Mouse (Mus musculus): ENCODE results near the gene Zc3hav1l. TPM values are rescaled to one million over a fixed set of nuclear protein-coding genes. Genes with fewer than 3 reads are reported as not detected.

The Zc3hav1l gene
- polyA plus RNA-seq, 1 experiment from 2014 or later = 10.2 TPM

- DNase-seq (no peak), ATAC-seq (ENCODE audit: low FRiP score, low TSS enrichment) (no peak)
- Histone ChIP-seq H3K9ac (replicated peaks; ENCODE audit: low read length) (peak overlapping the region; percentile 95), H3K4me2 (ENCODE audit: low read length) (peak overlapping the region; percentile 76), H3K9me3 (ENCODE audit: control insufficient read depth, low read length) (no peaks in the 10 kb centered on the region), H3K27me3 (ENCODE audit: control insufficient read depth, insufficient read depth, low read length) (no peaks in the 10 kb centered on the region), H3K4me3 (replicated peaks; ENCODE audit: low read depth, low read length) (peak overlapping the region; percentile 78), H3K27ac (replicated peaks; ENCODE audit: low read depth, low read length) (peak overlapping the region; percentile 96), H3K4me1 (ENCODE audit: control insufficient read depth, insufficient read depth, low read length) (peaks cover 13% of the 10 kb centered on the region; the same call in 1 of the 2 replicates), H3K36me3 (ENCODE audit: control insufficient read depth, insufficient read depth, low read length) (peaks cover 23% of the 10 kb centered on the region)
- 43% methylated on average over 12 of the region's 12 CpGs for WGBS
These were observed 1.3 kb downstream of the Zc3hav1l start for GRCm38 (mm10) chr6:38297580-38298245.

GRCm38 (mm10) chr6:38293708-38294107 lies 5.4 kb downstream of the Zc3hav1l start:
- H3K9me3 ChIP-seq (ENCODE audit: control insufficient read depth, low read length) = no peaks in the 10 kb centered on the region
- peaks cover 14% of the 10 kb centered on the region; the same call in 1 of the 2 replicates for H3K4me1 ChIP-seq (ENCODE audit: control insufficient read depth, insufficient read depth, low read length)
- DNase-seq (peak; percentile 6), ATAC-seq (ENCODE audit: low FRiP score, low TSS enrichment) (no peak)
- WGBS = 41% methylated on average over 3 of the region's 3 CpGs
- 0 out of 2 replicates have a peak, but pooled peaks cover 3% of the 10 kb centered on the region for H3K27me3 ChIP-seq (ENCODE audit: control insufficient read depth, insufficient read depth, low read length)
- peaks cover 41% of the 10 kb centered on the region for H3K36me3 ChIP-seq (ENCODE audit: control insufficient read depth, insufficient read depth, low read length)
- H3K4me2 ChIP-seq (ENCODE audit: low read length) = no peak overlapping the region
- no peak overlapping the region for H3K4me3 ChIP-seq (replicated peaks; ENCODE audit: low read depth, low read length)
- H3K27ac ChIP-seq (replicated peaks; ENCODE audit: low read depth, low read length) = no peak overlapping the region
- no peak overlapping the region for H3K9ac ChIP-seq (replicated peaks; ENCODE audit: low read length)

- DNase-seq (peak; percentile 69), ATAC-seq (ENCODE audit: low FRiP score, low TSS enrichment) (peak; percentile 57; the same call in 1 of the 2 replicates)
- 13% methylated on average over 11 of the region's 11 CpGs for WGBS
- H3K4me3 ChIP-seq (replicated peaks; ENCODE audit: low read depth, low read length) = no peak overlapping the region
- H3K9ac ChIP-seq (replicated peaks; ENCODE audit: low read length) = no peak overlapping the region
- H3K36me3 ChIP-seq (ENCODE audit: control insufficient read depth, insufficient read depth, low read length) = peaks cover 41% of the 10 kb centered on the region
- no peak overlapping the region for H3K27ac ChIP-seq (replicated peaks; ENCODE audit: low read depth, low read length)
- H3K4me2 ChIP-seq (ENCODE audit: low read length) = no peak overlapping the region
- H3K9me3 ChIP-seq (ENCODE audit: control insufficient read depth, low read length) = no peaks in the 10 kb centered on the region
- H3K4me1 ChIP-seq (ENCODE audit: control insufficient read depth, insufficient read depth, low read length) = peaks cover 10% of the 10 kb centered on the region; the same call in 1 of the 2 replicates
- 0 out of 2 replicates have a peak, but pooled peaks cover 3% of the 10 kb centered on the region for H3K27me3 ChIP-seq (ENCODE audit: control insufficient read depth, insufficient read depth, low read length)
These were observed 6.0 kb downstream of the Zc3hav1l start for GRCm38 (mm10) chr6:38292871-38293646.

GRCm38 (mm10) chr6:38284422-38284821 lies 14.6 kb downstream of the Zc3hav1l start:
- H3K4me2 ChIP-seq (ENCODE audit: low read length) = no peak overlapping the region
- peaks cover 20% of the 10 kb centered on the region for H3K36me3 ChIP-seq (ENCODE audit: control insufficient read depth, insufficient read depth, low read length)
- WGBS = 98% methylated on average over 19 of the region's 19 CpGs
- H3K9ac ChIP-seq (replicated peaks; ENCODE audit: low read length) = no peak overlapping the region
- no peaks in the 10 kb centered on the region for H3K4me1 ChIP-seq (ENCODE audit: control insufficient read depth, insufficient read depth, low read length)
- ATAC-seq (ENCODE audit: low FRiP score, low TSS enrichment) (no peak), DNase-seq (no peak)
- no peak overlapping the region for H3K27ac ChIP-seq (replicated peaks; ENCODE audit: low read depth, low read length)
- H3K27me3 ChIP-seq (ENCODE audit: control insufficient read depth, insufficient read depth, low read length) = no peaks in the 10 kb centered on the region
- H3K4me3 ChIP-seq (replicated peaks; ENCODE audit: low read depth, low read length) = no peak overlapping the region
- 0 out of 2 replicates have a peak, but pooled peaks cover 12% of the 10 kb centered on the region for H3K9me3 ChIP-seq (ENCODE audit: control insufficient read depth, low read length)

GRCm38 (mm10) chr6:38264466-38264865 lies 34.6 kb downstream of the Zc3hav1l start:
- WGBS = 76% methylated on average over 7 of the region's 7 CpGs
- no peaks in the 10 kb centered on the region for H3K4me1 ChIP-seq (ENCODE audit: control insufficient read depth, insufficient read depth, low read length)
- H3K36me3 ChIP-seq (ENCODE audit: control insufficient read depth, insufficient read depth, low read length) = no peaks in the 10 kb centered on the region
- no peaks in the 10 kb centered on the region for H3K27me3 ChIP-seq (ENCODE audit: control insufficient read depth, insufficient read depth, low read length)
- DNase-seq (no peak), ATAC-seq (ENCODE audit: low FRiP score, low TSS enrichment) (no peak)
- H3K27ac ChIP-seq (replicated peaks; ENCODE audit: low read depth, low read length) = no peak overlapping the region
- no peak overlapping the region for H3K9ac ChIP-seq (replicated peaks; ENCODE audit: low read length)
- no peaks in the 10 kb centered on the region for H3K9me3 ChIP-seq (ENCODE audit: control insufficient read depth, low read length)
- H3K4me3 ChIP-seq (replicated peaks; ENCODE audit: low read depth, low read length) = no peak overlapping the region
- no peak overlapping the region for H3K4me2 ChIP-seq (ENCODE audit: low read length)

- DNase-seq = no peak
- Histone ChIP-seq H3K27me3 (ENCODE audit: control insufficient read depth, insufficient read depth, low read length) (no peaks in the 10 kb centered on the region), H3K9ac (replicated peaks; ENCODE audit: low read length) (no peak overlapping the region), H3K36me3 (ENCODE audit: control insufficient read depth, insufficient read depth, low read length) (no peaks in the 10 kb centered on the region), H3K4me2 (ENCODE audit: low read length) (no peak overlapping the region), H3K4me3 (replicated peaks; ENCODE audit: low read depth, low read length) (no peak overlapping the region), H3K4me1 (ENCODE audit: control insufficient read depth, insufficient read depth, low read length) (no peaks in the 10 kb centered on the region), H3K9me3 (ENCODE audit: control insufficient read depth, low read length) (no peaks in the 10 kb centered on the region), H3K27ac (replicated peaks; ENCODE audit: low read depth, low read length) (no peak overlapping the region)
- WGBS = 81% methylated on average over 5 of the region's 5 CpGs
- ATAC-seq (ENCODE audit: low FRiP score, low TSS enrichment) = no peak
These were observed 35.5 kb downstream of the Zc3hav1l start for GRCm38 (mm10) chr6:38263393-38264159.

GRCm38 (mm10) chr6:38261877-38262276 lies 37.2 kb downstream of the Zc3hav1l start:
- Histone ChIP-seq H3K9me3 (ENCODE audit: control insufficient read depth, low read length) (no peaks in the 10 kb centered on the region), H3K9ac (replicated peaks; ENCODE audit: low read length) (no peak overlapping the region), H3K4me1 (ENCODE audit: control insufficient read depth, insufficient read depth, low read length) (no peaks in the 10 kb centered on the region), H3K4me2 (ENCODE audit: low read length) (no peak overlapping the region), H3K27ac (replicated peaks; ENCODE audit: low read depth, low read length) (no peak overlapping the region), H3K36me3 (ENCODE audit: control insufficient read depth, insufficient read depth, low read length) (no peaks in the 10 kb centered on the region), H3K4me3 (replicated peaks; ENCODE audit: low read depth, low read length) (no peak overlapping the region), H3K27me3 (ENCODE audit: control insufficient read depth, insufficient read depth, low read length) (no peaks in the 10 kb centered on the region)
- WGBS = 69% methylated on average over 4 of the region's 4 CpGs
- ATAC-seq (ENCODE audit: low FRiP score, low TSS enrichment) (no peak), DNase-seq (no peak)

GRCm38 (mm10) chr6:38257506-38257905 lies 41.6 kb downstream of the Zc3hav1l start:
- Histone ChIP-seq H3K4me2 (ENCODE audit: low read length) (no peak overlapping the region), H3K9ac (replicated peaks; ENCODE audit: low read length) (no peak overlapping the region), H3K27ac (replicated peaks; ENCODE audit: low read depth, low read length) (no peak overlapping the region), H3K4me1 (ENCODE audit: control insufficient read depth, insufficient read depth, low read length) (peaks cover 11% of the 10 kb centered on the region), H3K27me3 (ENCODE audit: control insufficient read depth, insufficient read depth, low read length) (no peaks in the 10 kb centered on the region), H3K36me3 (ENCODE audit: control insufficient read depth, insufficient read depth, low read length) (no peaks in the 10 kb centered on the region), H3K4me3 (replicated peaks; ENCODE audit: low read depth, low read length) (no peak overlapping the region), H3K9me3 (ENCODE audit: control insufficient read depth, low read length) (no peaks in the 10 kb centered on the region)
- ATAC-seq (ENCODE audit: low FRiP score, low TSS enrichment) (no peak), DNase-seq (no peak)
- WGBS = 95% methylated on average over 8 of the region's 8 CpGs

Measured in midbrain, embryonic 14.5 days (tissue).